Mouse (Mus musculus) MEL-GATA-1-ER (cell line): ENCODE results near the gene Amdhd2.
A peak's percentile ranks its signal among the peaks of the same experiment; 100 is the strongest.
"Not testable (repeated sequence)": the region's sequence is repeated elsewhere in the genome, so short reads cannot be mapped to it uniquely, and the experiment has no call there.

ENCODE experiments used
- DNase-seq: peaks from one replicate; pipeline ENCODE4 v3.0.0-alpha.2; 2012; ENCODE audit warnings: low read depth; ENCODE audit errors: extremely low read depth

Amdhd2 gene

DNA sequence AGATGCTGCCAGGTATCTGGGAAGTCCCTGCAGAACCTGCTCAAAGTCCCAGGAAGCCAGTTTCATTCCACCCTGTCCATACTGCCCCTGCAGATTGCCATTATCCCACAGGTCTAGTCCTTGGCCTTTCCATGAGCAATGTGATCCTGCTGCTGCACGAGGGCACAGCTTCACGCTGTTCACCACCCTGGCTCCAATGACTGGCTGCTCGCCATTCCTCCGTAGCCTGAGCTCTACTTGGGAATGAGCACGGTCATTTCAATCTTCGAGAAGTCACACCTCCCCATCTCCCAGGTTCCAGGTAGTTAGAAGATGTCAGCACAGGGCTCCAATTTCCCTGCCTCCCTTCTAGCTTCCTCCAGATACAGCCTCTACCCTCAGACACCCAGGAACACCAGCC, 6.4 kb downstream of the Amdhd2 start:
- no peak for DNase-seq

DNA sequence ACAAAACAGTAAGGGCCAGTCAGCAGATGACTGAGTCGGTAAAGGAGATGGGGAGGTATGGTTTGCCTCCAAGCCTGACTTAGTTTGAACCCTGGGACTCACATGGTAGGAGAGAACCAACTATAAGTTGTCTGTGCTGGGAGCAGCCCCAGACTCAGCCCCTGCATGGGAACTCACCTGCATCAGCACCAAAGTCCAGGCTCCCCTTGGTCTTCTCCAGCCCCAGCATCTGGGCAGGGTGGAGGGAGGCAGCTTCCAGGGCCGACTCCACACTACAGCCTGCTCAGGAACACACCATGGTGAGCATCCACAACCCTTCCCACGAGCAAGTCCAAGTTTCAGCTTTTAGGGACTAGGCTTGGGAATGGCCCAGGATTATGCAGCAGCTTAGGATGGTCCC, 7.2 kb downstream of the Amdhd2 start:
- no peak for DNase-seq

DNA sequence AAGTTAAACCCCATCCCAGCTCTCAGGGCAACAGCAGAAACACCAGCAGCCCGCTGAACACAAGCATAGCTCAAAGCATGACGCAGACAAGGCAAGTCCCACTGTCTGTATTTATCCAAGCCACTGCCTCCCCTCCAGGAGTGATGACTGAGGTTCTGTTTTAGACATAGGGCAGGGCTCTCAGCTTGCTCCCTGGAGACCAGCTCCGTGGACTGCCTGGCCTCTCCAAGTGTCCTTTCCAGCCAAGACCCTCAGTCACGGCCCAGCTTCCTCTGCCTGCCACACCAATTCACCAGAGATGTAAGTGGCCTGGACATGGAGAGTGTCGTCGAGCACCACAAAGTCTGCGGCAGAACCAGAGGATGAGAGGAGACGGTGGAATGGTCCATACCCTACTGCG, 7.8 kb downstream of the Amdhd2 start:
- no peak for DNase-seq

DNA sequence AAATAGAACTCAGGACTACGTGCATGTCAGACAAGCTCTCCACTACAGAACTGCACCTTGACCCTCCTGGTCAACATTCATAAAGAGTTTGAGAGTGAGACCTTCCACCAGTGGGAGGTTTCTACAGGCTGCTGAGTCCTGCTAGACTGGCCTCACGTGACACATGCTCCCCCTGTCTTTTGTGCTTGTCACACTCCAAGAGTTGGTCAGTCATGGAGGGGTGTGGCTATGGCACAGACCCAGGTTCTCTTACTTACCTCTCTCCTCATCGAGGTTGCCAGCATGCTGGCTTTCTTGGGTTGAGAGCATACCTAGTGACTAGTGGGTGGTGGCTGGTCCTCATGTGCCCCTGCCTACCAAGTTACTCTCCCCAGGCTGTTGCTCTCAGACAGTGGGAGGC, 9.1 kb downstream of the Amdhd2 start:
- no peak for DNase-seq

DNA sequence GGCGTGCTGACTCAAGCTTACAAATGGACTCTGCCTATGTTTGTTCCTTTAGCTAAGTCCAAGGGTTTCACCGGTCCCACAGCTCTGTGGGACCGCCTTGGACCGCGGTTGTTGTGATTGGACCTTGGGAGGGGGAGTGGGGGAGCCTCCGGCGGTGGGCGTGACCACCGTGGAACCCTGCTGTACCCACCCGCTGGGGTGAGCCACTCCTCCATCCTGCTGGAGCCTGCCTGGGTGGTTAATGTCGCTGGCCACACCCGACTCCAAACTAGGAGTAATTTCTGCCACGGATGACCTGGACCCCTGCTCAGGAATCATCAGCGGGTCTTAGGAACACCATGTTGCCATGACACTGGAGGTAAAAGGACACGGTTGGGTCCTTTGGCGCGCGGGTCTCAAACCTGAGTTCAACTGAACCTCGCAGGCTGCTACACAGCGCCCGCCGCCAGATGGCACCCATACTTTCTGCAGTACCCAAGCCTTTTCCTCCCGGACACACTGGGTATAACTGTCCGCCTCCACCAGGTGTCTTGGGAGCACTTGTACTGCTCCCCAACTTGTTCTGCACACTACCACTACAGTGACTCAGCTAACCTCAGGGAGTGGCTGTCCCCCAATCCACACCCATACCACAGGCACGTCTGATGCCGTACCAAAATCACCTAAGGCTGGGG, 11.5 kb downstream of the Amdhd2 start:
- DNase-seq = peak; percentile 84

DNA sequence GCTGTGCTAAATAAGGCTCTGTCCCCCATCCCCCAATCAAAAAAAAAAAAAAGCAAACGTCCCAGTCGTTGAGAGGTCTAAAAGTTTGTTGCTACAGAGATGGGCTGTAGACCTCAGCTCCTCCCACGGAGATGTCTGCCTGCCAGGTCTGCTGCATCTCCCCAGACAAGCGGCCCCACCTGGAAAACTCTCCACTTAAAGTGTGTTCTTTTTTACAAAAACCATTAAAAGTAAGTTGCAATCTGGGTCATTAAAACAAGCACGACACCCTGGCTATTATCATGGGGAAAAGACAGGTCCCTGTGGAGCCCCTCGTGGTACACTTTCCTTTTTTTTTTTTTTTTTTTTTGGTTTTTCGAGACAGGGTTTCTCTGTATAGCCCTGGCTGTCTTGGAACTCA, 12.2 kb downstream of the Amdhd2 start:
- DNase-seq = no peak

DNA sequence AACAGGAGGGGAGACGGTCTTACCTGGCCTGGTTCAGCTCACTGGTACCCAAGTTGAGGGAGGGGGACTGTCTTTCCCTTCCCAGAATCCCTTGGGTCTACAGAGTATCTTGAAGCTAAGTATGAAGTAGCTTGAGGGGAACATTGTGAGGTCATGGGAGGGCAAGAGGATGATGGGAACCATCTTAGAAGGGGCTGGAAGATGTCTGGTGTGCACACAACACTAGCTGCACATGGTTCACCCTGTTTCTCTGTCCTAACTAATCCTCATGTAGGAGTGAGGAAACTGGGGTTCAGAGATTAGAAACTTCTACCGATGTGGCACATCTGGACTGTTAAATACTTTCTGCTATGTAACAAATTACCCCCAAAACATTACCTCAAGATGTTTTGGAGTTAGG, 12.7 kb downstream of the Amdhd2 start, which contains the start of gene Pdpk1:
TSS of gene Pdpk1 (minus strand) at position 101 of the 400 bp plus-strand sequence.
- DNase-seq = no peak

DNA sequence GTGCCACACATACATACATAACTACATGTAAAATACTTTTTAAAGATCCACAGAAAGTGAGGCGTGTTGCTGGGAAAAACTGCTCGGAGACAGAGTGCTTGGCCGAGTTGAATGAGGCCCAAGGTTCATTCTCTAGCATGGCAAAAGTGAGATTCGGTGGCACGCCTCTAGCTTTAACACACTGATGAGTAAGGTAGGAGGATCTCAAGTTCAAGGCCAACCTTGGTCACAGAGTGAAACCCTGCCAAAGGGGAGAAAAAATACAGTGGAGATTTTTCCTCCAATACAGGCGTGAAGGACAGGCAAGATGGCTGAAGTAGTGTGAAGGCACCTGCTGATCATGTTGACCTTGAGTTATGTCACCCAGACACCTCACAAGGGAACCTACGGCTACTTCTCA, 14.1 kb downstream of the Amdhd2 start:
- DNase-seq = no peak

DNA sequence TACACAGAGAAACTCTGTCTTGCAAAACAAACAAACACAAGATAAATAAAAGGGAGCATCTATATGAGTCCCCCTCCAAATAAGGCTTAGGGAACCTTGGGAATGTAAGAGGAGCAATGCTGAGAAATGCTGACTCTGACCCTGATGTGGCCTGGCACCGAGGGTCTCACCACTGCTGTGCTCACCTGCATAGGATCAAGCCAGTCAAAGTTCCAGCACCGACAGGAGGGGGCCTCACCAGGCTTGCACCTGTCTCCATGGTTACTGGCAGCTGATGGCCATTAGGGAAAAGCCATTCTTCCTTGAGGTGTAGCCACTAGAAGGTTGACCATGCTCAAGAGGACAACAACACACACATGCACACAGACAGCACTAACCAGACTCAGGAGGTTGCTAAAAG, 20.7 kb downstream of the Amdhd2 start:
- DNase-seq = no peak

DNA sequence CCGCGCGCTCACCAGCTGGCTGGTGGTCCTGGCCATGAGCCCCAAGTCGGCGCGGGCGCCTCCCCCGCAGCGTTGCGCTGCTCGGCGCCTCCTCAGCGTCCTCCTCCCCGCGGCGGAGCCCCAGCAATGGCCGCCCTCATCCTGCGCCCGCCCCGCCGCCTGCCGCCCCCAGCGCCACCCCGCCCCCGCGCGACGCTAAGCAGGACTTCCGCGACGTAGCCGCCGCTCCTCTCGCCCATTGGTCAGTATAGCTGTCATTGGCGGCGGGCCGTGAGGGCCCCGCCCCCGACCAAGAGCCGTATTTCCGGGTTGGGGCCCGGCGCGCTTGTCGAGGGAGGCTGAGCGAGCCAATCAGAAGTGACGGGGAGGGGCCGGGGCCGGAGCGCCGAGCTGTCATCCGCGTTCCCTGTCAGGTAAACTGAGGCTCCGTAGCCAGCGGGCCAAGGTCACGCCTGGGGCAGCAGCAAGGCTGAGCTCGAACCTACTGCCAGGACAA, 22.1 kb downstream of the Amdhd2 start:
- DNase-seq = peak; percentile 82

DNA sequence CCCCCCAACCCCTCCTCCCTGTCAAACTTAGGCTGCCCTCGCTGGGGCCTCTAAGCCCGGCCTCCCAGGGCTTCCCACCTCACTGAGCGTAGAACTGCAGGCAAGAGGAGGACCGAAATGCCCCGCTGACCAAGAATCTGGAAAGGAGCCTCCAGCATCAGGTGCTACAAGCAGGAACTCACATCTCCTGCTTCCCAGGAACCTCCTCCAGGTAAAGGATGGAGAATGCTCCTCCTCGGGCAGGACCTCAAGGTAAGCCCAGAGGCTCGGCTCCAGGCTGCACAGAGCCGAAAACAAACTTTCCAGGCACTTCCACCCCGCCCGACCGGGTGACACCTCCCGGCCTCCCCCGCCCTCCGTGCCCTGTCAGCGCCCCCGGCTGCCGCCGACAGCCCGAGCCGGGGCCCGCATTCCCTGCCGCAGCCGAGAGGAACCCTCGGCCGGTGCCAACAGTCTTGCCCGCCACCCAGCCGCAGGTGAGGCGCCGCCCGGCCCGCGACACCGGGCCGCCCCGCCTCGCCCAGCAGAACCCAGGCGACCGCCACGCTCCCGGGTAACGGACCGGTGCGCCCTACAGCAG, 22.6 kb downstream of the Amdhd2 start:
- DNase-seq = peak; percentile 20

DNA sequence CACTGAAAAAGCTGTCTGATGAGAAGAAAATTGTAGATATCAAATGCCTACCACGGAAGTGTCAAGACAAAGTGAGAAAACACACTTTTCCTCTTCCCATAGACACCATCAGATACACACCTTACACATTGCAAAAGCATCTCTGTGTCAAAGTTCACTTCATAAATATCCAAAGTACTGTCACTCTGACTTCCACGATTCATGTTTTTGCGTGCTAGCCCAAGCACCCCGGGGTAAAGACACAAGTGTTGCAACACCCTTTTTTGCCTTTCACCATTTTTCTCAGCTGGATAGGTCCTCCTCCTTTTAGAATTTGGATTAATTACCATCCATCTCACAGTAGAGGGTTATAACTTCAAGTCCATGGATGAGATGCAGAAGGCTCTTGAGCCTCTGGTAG, 23.6 kb downstream of the Amdhd2 start:
- DNase-seq = no peak

DNA sequence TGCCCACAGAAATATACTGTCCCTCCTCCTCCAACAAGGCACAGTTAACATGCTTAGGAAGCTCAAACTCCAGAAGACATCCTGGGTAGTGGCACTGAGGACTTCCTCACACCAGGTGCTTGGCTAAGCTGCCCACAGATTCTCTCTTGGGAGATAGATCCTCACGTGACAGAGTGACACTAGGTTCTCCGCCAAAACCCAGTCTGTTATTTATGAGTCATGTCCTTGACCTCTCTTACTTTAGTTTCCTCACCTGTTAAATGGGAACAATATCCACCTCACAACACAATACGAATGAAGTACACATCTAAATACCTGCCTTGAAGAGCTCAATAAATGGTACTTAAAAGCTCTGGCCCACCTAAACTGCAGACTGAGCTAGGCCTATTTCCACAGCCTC, 24.3 kb downstream of the Amdhd2 start:
- no peak for DNase-seq

DNA sequence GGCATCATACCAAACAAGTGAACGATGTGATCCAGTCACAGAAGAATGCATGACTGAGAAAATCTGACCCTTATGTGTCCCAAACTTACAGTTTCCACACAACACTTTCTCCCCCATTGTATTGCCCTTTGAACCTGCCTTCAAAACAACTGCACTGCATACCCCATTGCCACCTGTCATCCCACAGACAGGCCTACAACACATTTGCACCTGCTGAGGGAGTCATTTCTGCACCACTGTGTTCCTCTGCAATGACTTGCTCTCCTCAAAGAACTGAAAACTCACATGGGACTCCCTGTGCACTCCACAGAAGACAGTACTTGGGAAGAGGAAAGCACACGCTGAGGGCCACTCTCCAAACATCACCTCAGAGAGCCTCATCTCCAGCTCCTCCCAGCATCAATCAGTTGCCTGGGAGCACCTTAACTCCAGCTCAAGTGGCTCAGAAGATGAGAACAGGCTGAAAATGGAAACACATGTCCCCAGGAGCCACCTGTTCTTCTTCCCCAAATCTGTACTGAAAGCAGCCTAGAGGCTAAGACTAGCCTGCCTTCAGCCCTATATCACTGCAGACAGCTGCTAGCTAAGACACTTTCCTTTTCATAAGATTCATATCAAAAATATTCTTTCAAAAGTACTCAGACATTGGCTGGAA, 26.2 kb downstream of the Amdhd2 start:
- DNase-seq = no peak

DNA sequence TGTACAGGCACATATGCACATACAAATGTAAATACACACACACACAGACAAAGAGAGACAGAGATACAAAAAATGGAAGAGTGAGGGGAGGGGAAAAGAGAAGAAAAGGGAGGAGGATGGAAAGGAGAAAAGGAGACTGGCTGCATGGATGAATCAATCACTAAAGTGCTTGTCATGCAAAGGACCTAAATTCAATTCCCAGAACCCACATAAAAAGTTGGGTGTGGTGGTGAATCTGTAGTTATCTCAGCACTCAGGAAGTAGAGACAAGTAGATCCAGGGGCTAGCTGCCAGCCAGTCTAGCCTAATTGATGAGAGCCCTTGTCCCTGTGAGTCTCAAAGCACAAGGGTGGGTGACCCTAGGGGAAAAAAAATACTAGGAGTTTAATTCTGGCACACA, 29.5 kb downstream of the Amdhd2 start:
- DNase-seq = no peak

DNA sequence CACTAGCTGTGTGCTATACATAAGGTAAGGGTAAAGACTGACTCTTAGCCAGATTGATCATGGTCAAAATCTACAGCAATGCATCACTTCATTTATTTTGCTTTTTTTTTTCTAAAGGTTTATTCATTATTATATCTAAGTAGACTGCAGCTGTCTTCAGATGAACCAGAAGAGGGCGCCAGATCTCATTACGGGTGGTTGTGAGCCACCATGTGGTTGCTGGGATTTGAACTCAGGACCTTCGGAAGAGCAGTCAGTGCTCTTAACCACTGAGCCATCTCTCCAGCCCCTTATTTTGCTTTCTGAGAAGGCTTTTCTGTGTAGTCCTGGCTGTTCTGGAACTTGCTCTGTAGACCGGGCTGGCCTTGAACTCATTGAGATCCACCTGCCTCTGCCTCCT, 30.6 kb downstream of the Amdhd2 start:
- not testable (repeated sequence) for DNase-seq

DNA sequence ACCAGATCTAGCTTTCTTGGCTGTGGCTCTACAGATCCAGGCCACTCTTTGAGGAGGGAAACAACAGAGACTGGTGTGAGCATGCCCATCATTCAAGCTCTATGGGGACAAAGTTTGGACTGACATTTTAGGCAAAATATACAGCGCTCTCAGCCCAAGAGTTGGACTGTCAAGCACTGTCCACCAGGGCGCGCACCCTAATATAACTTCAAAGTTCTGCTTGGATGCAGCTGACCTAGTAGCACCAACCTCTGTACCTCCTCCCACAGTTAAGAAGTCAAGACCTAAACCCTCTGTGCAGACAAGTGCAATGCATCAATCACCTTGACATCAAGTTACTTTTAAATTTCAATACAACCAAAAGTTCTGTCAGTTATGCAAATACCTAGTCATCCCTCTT, 32.0 kb downstream of the Amdhd2 start:
- DNase-seq = no peak

DNA sequence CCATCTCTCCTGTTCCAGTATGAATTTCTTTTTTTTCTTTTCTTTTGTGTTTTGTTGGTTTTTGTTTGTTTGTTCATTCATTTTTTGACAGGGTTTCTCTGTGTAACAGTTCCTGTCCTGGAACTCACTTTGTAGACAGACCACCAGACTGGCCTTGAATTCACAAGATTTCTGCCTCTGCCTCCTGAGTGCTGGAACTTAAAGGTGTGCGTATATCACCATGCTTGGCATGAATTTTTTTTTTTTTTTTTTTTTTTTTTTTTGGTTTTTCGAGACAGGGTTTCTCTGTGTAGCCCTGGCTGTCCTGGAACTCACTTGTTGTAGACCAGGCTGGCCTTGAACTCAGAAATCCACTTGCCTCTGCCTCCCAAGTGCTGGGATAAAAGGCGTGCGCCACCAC, 34.3 kb downstream of the Amdhd2 start:
- not testable (repeated sequence) for DNase-seq

DNA sequence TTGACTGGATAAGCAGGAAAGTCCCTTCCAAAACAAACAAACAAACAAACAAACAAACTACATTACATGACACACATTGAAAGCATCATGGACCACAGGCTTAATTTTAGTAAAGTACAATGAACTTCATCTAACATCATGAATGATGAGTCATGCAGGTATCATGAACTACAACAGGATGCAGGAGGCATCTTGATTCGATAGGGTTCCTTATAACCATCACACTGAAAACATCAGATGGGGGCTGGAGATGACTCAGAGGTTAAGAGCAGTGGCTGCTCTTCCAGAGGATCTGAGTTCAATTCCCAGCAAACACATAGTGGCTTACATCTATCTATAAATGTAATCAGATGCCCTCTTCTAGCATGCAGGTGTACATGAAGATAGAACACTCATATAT, 36.0 kb downstream of the Amdhd2 start:
- no peak for DNase-seq

DNA sequence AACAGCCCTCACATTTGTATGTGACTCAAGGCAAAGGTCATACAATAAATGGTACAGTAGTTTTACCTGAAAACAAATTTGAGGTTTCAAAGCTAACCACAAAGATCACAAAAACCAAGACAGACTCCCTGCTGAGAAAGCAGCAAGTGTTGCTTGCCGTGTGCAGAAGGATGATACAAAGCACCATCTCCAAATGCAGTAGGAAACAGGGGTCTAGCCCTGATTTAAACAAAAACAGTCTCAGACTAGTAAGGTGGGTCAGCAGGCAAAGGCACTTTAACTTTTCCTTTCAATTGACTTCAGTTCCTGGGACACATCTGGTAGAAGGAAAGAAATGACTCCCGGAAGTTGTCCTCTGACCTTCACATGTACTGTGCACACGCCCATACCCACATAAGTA, 36.8 kb downstream of the Amdhd2 start:
- DNase-seq = no peak

DNA sequence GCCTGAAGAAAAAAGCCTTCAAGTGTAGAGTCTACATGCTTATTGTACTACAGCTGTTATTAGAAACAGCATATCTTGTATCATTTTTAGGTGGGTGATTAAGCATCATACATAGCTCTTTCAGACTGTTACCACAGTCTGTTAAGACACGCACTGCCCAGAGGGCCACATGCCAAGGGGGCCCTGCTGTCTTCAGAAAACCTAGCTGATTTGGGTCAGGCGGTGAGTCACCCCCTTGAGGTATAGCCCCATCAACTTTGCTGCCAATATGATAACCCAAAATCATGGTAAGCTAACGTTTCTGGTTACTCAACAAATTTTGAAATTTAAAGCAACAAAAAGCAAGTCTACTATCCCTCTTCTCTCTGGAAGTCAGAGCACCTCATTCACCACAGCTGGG, 44.1 kb downstream of the Amdhd2 start:
- DNase-seq = no peak

DNA sequence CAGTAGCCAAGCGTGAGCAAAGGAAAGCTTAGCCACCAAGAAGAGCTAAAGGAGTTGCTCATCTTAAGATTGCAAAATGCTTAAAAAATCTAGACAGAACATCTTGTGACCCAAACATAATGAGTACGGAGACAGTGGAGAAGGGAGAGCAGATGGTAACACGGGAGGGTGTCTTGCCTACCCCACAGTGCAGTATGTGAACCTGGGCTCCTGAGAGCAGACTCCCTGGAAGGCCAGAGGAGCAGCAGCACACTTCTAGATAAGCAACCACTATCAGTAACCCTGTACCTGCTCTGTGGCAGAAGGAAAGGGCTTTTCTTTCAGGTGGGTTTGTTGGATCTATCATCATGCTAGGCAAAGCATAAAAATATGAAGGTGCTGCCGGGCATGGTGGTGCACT, 50.5 kb downstream of the Amdhd2 start:
- DNase-seq = no peak

DNA sequence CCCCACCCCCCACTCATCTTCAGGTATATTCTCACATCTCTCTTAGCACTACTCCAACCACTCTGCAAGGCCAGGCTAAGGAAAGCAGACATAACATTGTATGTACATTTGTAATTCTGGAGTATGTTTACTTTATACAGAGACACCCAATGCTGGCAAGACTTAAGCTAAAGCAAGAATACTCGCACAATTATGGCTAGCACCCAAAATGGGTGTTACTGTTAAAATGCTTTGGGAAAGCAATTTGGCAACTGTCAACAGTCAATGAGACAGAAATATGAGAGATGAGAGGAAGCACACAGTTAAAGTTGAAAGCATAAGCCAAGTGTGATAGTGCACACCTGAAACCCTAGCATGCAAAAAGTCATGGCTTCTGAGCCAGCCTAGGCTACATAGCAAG, 52.3 kb downstream of the Amdhd2 start:
- no peak for DNase-seq
